Mouse (Mus musculus) heart, embryonic 14.5 days (tissue): Measurements from ENCODE around the gene Atp8b5. TPM values are rescaled to one million over a fixed set of nuclear protein-coding genes. Genes with fewer than 3 reads are reported as not detected.

Experiments
- polyA plus RNA-seq: library from polyadenylated mRNA; unstranded; fragments of >200 nt; fragmentation: Nextera tagmentation; extraction: Ambion mirVana; gene quantifications from 2 replicates; pipeline ENCODE4 v1.2.1, GENCODE M21; 2014

The Atp8b5 gene
- polyA plus RNA-seq, 1 experiment from 2014 or later = 0.20 TPM

Other genes with a start within 250 kb of the Atp8b5 start
- gene Pigo, start 241.3 kb upstream of the Atp8b5 start, polyA plus RNA-seq = 12.0 and 13.0 TPM in 2 replicates
- 201 and 211 TPM in 2 replicates for gene Stoml2, start 235.4 kb upstream of the Atp8b5 start, polyA plus RNA-seq
- 10.5 and 12.0 TPM in 2 replicates for gene Fam214b, start 220.9 kb upstream of the Atp8b5 start, polyA plus RNA-seq
- 16.4 and 19.1 TPM in 2 replicates for gene Unc13b, start 208.2 kb upstream of the Atp8b5 start, polyA plus RNA-seq
- gene Rusc2, start 114.8 kb downstream of the Atp8b5 start, polyA plus RNA-seq = 6.4 and 10.9 TPM in 2 replicates
- 0.16 TPM in 1 of 2 replicates, not detected in the other for gene Fam166b, start 162.0 kb downstream of the Atp8b5 start, polyA plus RNA-seq
- gene Tesk1, start 174.8 kb downstream of the Atp8b5 start, polyA plus RNA-seq = 8.9 and 9.4 TPM in 2 replicates
- gene Cd72, start 187.5 kb downstream of the Atp8b5 start, polyA plus RNA-seq = 3.1 and 3.9 TPM in 2 replicates
- gene Sit1, start 216.6 kb downstream of the Atp8b5 start, polyA plus RNA-seq = not detected in 2 replicates
- 76.5 and 85.8 TPM in 2 replicates for gene Ccdc107, start 225.7 kb downstream of the Atp8b5 start, polyA plus RNA-seq
- 28.7 and 31.0 TPM in 2 replicates for gene Arhgef39, start 232.5 kb downstream of the Atp8b5 start, polyA plus RNA-seq
- 2.1 and 2.4 TPM in 2 replicates for gene Car9, start 239.8 kb downstream of the Atp8b5 start, polyA plus RNA-seq